Mouse (Mus musculus) hindbrain, postnatal 0 days (tissue): ENCODE measurements at regions not wholly inside any gene's neighbourhood (a gene's known extent, or its start where the extent isn't known, plus 50 kb on each side); places are given as distances from the start of the nearest gene placed in this dataset.

Experiments
- ATAC-seq: fragments of 200-750 bp; cut with Nextera tagmentation; 2 replicates; pipeline ENCODE4 v1.8.0; 2017; ENCODE audit warnings: mild to moderate bottlenecking, moderate TSS enrichment, moderate library complexity
- DNase-seq: peaks from one replicate; pipeline ENCODE4 v3.0.0-alpha.2; 2015; ENCODE audit warnings: low spot score
- H3K27ac ChIP-seq: fragments of 300-500 bp; sonication (generic); 2 replicates; pipeline ENCODE4 v1.5.1; 2014; ENCODE audit warnings: mild to moderate bottlenecking
- H3K27me3 ChIP-seq: fragments of 300-500 bp; sonication (generic); 2 replicates; pipeline ENCODE4 v1.6.1; 2014; ENCODE audit warnings: low read length, mixed read lengths; ENCODE audit not compliant: insufficient read depth
- H3K36me3 ChIP-seq: fragments of 300-500 bp; sonication (generic); 2 replicates; pipeline ENCODE4 v1.6.1; 2014; ENCODE audit warnings: low read length, mixed read lengths; ENCODE audit not compliant: insufficient read depth
- H3K4me1 ChIP-seq: fragments of 300-500 bp; sonication (generic); 2 replicates; pipeline ENCODE4 v1.6.1; 2014; ENCODE audit warnings: antibody characterized with exemption, low read length, mixed read lengths; ENCODE audit not compliant: insufficient read depth
- H3K4me2 ChIP-seq: fragments of 300-500 bp; sonication (generic); 2 replicates; pipeline ENCODE4 v1.6.1; 2014; ENCODE audit warnings: low read depth, mild to moderate bottlenecking, low read length, moderate library complexity, mixed read lengths
- H3K4me3 ChIP-seq: fragments of 300-500 bp; sonication (generic); 2 replicates; pipeline ENCODE4 v1.5.1; 2014; ENCODE audit warnings: low read length
- H3K9ac ChIP-seq: fragments of 300-500 bp; sonication (generic); replicated peaks from 2 replicates; pipeline ENCODE4 v1.6.1; 2014; ENCODE audit warnings: mild to moderate bottlenecking, low read length, moderate library complexity, mixed read lengths
- H3K9me3 ChIP-seq: fragments of 300-500 bp; sonication (generic); 2 replicates; pipeline ENCODE4 v1.6.1; 2016; ENCODE audit warnings: low read length, mixed read lengths
- CTCF ChIP-seq: IDR thresholded peaks from 2 replicates; pipeline ENCODE4 v1.5.1; 2016; ENCODE audit warnings: antibody characterized with exemption, control low read depth, low read depth
- WGBS: fragments of 180-500 bp; shearing (Covaris S2); extraction: QIAGEN DNeasy Blood & Tissue Kit; methylation state at CpG from one replicate; pipeline ENCODE4 v1.1.7; 2014; 5-methylcytosine and 5-hydroxymethylcytosine counted together

DNA sequence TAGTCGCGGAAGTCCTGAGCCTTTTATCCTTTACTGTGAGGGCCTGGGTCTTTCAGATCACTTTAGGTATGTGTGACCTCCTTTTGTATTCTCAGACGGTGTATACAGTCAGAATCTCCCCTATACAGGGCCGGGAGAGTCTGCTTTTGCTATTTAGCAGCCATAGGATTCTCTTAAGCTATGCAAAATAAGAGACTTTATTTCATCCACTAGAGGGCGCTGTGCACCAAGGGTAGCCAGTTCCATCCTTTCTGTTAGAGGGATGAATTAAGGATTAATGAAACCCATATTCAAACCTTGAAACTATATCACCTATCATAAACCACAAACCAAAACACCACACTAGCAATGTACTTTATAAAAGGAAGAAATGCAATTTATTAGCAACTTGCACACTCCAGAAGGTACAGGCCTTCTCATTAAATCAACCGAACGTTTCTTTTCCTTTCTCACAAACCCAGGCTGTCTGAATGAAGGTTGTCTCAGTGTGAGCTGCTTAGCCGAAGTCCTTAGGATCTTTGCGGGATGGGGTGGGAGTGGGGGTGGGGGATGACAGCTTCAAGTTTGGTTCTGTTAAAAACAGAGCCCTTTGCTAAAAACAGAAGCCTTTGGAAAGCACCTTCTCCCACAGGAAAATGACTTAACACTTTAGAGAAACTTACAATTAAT, 116.8 kb upstream of the Tmpo start:
- Histone ChIP-seq H3K9ac (no peak overlapping the region), H3K9me3 (no peaks in the 10 kb centered on the region), H3K27me3 (no peaks in the 10 kb centered on the region), H3K4me1 (no peaks in the 10 kb centered on the region; the same call in 1 of the 2 replicates), H3K4me2 (no peak overlapping the region), H3K27ac (no peak overlapping the region), H3K4me3 (no peak overlapping the region), H3K36me3 (no peaks in the 10 kb centered on the region)
- WGBS, result 23% methylated on average over 9 of the region's 9 CpGs
- TF ChIP-seq CTCF, result peak; percentile 89
- peak; percentile 61; the same call in 1 of the 2 replicates for ATAC-seq
- peak; percentile 94 for DNase-seq

DNA sequence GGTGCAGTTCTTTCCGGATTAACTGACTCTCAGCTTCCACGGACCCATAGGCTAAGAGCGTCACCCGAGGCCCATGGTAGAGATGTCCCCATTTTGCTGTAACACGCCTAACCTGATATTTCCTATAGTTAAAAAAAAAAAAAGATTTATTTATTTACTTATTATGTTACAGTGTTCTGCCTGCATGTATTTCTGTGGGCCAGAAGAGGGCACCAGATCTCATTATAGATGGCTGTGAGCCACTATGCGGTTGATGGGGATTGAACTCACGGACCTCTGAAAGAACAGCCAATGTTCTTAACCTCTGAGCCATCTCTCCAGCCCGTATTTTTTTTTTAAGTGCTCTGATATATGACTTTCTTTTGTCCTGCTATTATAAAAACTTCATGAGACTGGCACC, 114.2 kb upstream of the Tmpo start:
- no peaks in the 10 kb centered on the region for H3K36me3 ChIP-seq
- DNase-seq (peak; percentile 37), ATAC-seq (no peak)
- no peak overlapping the region for H3K27ac ChIP-seq
- no peak overlapping the region for H3K4me3 ChIP-seq
- WGBS, result 89% methylated on average over 8 of the region's 8 CpGs
- no peak overlapping the region for H3K4me2 ChIP-seq
- H3K27me3 ChIP-seq, result no peaks in the 10 kb centered on the region
- no peak overlapping the region for H3K9ac ChIP-seq
- H3K9me3 ChIP-seq, result no peaks in the 10 kb centered on the region
- H3K4me1 ChIP-seq, result no peaks in the 10 kb centered on the region; the same call in 1 of the 2 replicates
- peak; percentile 63 for TF ChIP-seq CTCF

GRCm38 (mm10) chr10:91293226-91293625, 112.1 kb upstream of the Tmpo start:
- DNase-seq (no peak), ATAC-seq (no peak)
- 90% methylated on average over 6 of the region's 6 CpGs for WGBS
- no peaks in the 10 kb centered on the region for H3K36me3 ChIP-seq
- no peaks in the 10 kb centered on the region for H3K9me3 ChIP-seq
- no peak for TF ChIP-seq CTCF
- H3K4me2 ChIP-seq, result no peak overlapping the region
- no peak overlapping the region for H3K27ac ChIP-seq
- no peak overlapping the region for H3K9ac ChIP-seq
- H3K4me3 ChIP-seq, result no peak overlapping the region
- H3K4me1 ChIP-seq, result no peaks in the 10 kb centered on the region
- no peaks in the 10 kb centered on the region for H3K27me3 ChIP-seq

GRCm38 (mm10) chr10:91284259-91284658, 103.1 kb upstream of the Tmpo start:
- H3K27me3 ChIP-seq, result no peaks in the 10 kb centered on the region
- no peak for ATAC-seq
- no peaks in the 10 kb centered on the region for H3K36me3 ChIP-seq
- WGBS, result 90% methylated on average over 9 of the region's 9 CpGs
- no peaks in the 10 kb centered on the region for H3K9me3 ChIP-seq
- no peak for TF ChIP-seq CTCF
- H3K4me3 ChIP-seq, result no peak overlapping the region
- H3K9ac ChIP-seq, result no peak overlapping the region
- H3K27ac ChIP-seq, result no peak overlapping the region
- DNase-seq, result no peak
- H3K4me2 ChIP-seq, result no peak overlapping the region
- H3K4me1 ChIP-seq, result no peaks in the 10 kb centered on the region

GRCm38 (mm10) chr10:91270955-91271741, 90.0 kb upstream of the Tmpo start:
- Histone ChIP-seq H3K9me3 (no peaks in the 10 kb centered on the region), H3K4me2 (peak overlapping the region; percentile 32), H3K36me3 (no peaks in the 10 kb centered on the region), H3K9ac (no peak overlapping the region), H3K4me1 (no peaks in the 10 kb centered on the region), H3K4me3 (no peak overlapping the region), H3K27me3 (no peaks in the 10 kb centered on the region), H3K27ac (no peak overlapping the region)
- peak; percentile 98 for TF ChIP-seq CTCF
- DNase-seq, result peak; percentile 91
- ATAC-seq, result peak; percentile 75
- whole genome bisulfite sequencing, result 15% methylated on average over 14 of the region's 14 CpGs

DNA sequence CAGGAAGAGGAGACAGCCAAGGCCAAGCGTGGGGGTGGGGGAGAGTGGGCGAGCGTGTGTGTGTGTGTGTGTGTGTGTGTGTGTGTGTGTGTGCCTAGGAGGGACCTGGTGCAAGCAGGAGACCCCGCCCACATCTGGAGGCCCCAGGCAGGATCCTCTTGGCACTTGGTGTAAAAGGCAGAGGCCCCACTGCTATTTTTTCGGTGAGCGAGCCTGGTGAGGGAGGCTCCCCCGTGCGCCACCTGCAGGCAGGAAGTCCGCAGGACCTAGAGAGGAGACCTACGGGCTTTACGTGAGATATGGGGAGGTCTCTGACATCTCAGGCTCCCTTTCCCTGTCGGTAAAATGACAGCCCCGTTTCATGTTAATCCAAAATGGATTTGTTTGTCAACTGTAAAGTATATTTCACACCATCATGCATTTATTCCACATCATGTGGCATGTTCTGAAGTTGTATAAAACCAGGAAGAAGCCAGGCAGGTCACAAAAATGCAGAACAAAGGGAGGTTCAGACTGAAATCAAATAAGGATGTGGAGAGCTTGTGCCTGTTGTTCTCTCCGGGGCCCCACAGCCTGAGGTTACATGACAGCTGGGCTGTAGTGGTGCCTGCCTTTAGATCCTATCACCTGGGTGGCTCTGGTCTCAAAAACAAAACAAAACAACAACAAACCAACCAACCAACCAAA, 89.3 kb upstream of the Tmpo start:
- no peaks in the 10 kb centered on the region for H3K27me3 ChIP-seq
- no peak overlapping the region for H3K4me3 ChIP-seq
- H3K9ac ChIP-seq, result no peak overlapping the region
- no peak overlapping the region for H3K27ac ChIP-seq
- peak; percentile 69 for ATAC-seq
- TF ChIP-seq CTCF, result peak; percentile 70
- no peaks in the 10 kb centered on the region for H3K4me1 ChIP-seq
- DNase-seq, result peak; percentile 70
- H3K4me2 ChIP-seq, result peak overlapping the region; percentile 17
- no peaks in the 10 kb centered on the region for H3K36me3 ChIP-seq
- no peaks in the 10 kb centered on the region for H3K9me3 ChIP-seq
- WGBS, result 24% methylated on average over 13 of the region's 14 CpGs
